Mouse (Mus musculus) kidney, postnatal 0 days (tissue): ENCODE results near the gene Emp3. TPM values are rescaled to one million over a fixed set of nuclear protein-coding genes. Genes with fewer than 3 reads are reported as not detected.

Experiments used
- ATAC-seq: fragments of 200-750 bp; cut with Nextera tagmentation; replicated peaks from 2 replicates; pipeline ENCODE4 v1.8.0; 2017; ENCODE audit warnings: low read depth, moderate number of reproducible peaks, moderate TSS enrichment, moderate library complexity; ENCODE audit not compliant: low FRiP score
- DNase-seq: peaks from one replicate; pipeline ENCODE4 v3.0.0-alpha.2; 2016; ENCODE audit warnings: low spot score
- H3K27ac ChIP-seq: fragments of 300-500 bp; sonication (generic); 2 replicates; pipeline ENCODE4 v1.5.1; 2014; ENCODE audit warnings: mild to moderate bottlenecking
- H3K27me3 ChIP-seq: fragments of 300-500 bp; sonication (generic); 2 replicates; pipeline ENCODE4 v1.6.1; 2014; ENCODE audit warnings: low read length, mixed read lengths; ENCODE audit not compliant: insufficient read depth
- H3K36me3 ChIP-seq: fragments of 300-500 bp; sonication (generic); 2 replicates; pipeline ENCODE4 v1.6.1; 2014; ENCODE audit warnings: low read length, mixed read lengths; ENCODE audit not compliant: insufficient read depth
- H3K4me1 ChIP-seq: fragments of 300-500 bp; sonication (generic); replicated peaks from 2 replicates; pipeline ENCODE4 v1.6.1; 2014; ENCODE audit warnings: antibody characterized with exemption, low read length, mixed read lengths; ENCODE audit not compliant: insufficient read depth
- H3K4me2 ChIP-seq: fragments of 300-500 bp; sonication (generic); 2 replicates; pipeline ENCODE4 v1.6.1; 2014; ENCODE audit warnings: mild to moderate bottlenecking, low read length, moderate library complexity, mixed read lengths
- H3K4me3 ChIP-seq: fragments of 300-500 bp; sonication (generic); replicated peaks from 2 replicates; pipeline ENCODE4 v1.5.1; 2014; ENCODE audit warnings: low read depth, low read length
- H3K9ac ChIP-seq: fragments of 300-500 bp; sonication (generic); 2 replicates; pipeline ENCODE4 v1.6.1; 2014; ENCODE audit warnings: low read depth, low read length
- H3K9me3 ChIP-seq: fragments of 300-500 bp; sonication (generic); replicated peaks from 2 replicates; pipeline ENCODE4 v1.6.1; 2016; ENCODE audit warnings: low read length, inconsistent platforms, mixed read lengths
- CTCF ChIP-seq: IDR thresholded peaks from 2 replicates; pipeline ENCODE4 v1.5.1; 2016; ENCODE audit warnings: antibody characterized with exemption, low read depth, mild to moderate bottlenecking, moderate library complexity
- WGBS: fragments of 180-500 bp; shearing (Covaris S2); extraction: QIAGEN DNeasy Blood & Tissue Kit; methylation state at CpG from one replicate; pipeline ENCODE4 v1.1.7; 2014; 5-methylcytosine and 5-hydroxymethylcytosine counted together
- polyA plus RNA-seq: library from polyadenylated mRNA; unstranded; fragments of >200 nt; fragmentation: Nextera tagmentation; extraction: Ambion mirVana; gene quantifications from 2 replicates; pipeline ENCODE4 v1.2.1, GENCODE M21; 2015

Emp3 gene
- polyA plus RNA-seq, 1 experiment from 2014 or later = 170 TPM

DNA sequence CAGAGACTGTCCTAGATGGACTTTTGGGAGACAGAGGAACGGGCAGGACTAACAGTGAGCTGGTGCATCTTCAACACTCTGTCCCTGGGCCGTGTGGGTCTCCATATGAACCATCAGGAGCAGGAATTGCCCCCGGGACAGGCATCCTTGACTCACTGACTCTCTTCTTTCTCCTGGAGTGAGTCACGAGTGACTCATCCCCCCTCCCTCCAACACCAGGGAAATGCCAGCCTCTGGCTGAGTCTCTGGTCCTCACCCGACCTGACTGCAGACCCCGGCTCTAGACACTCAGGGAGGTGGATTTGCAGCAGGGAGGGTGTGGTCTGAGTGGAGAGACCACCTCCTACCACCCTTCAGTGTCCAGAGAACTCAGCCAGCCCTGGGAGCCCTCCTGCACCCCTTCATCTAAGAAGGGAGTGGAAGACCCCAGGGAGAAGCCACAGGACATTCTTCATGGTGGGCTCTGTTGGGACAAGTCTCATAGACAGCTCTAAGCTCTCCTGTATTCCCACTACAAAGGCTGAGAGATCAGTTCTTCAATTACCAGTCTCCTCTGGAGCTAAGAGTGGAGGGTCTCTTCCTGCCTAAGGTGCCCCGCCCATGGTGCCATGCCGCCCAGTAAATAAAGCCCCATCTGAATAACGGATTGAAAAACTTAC lies 492 bp downstream of the Emp3 start:
- 13% methylated on average over 9 of the region's 9 CpGs for WGBS

GRCm38 (mm10) chr7:45919761-45920160 lies 1.4 kb downstream of the Emp3 start:
- WGBS = 67% methylated on average over 4 of the region's 4 CpGs
- no peak for TF ChIP-seq CTCF
- Histone ChIP-seq H3K27me3 (no peaks in the 10 kb centered on the region), H3K4me3 (peak overlapping the region; percentile 49), H3K27ac (no peak overlapping the region), H3K9me3 (no peaks in the 10 kb centered on the region), H3K4me2 (peak overlapping the region; percentile 64), H3K36me3 (no peaks in the 10 kb centered on the region), H3K9ac (peak overlapping the region; percentile 60; the same call in 1 of the 2 replicates), H3K4me1 (peaks cover 45% of the 10 kb centered on the region)
- no peak for ATAC-seq
- no peak for DNase-seq

More for the DNA sequence above, 492 bp downstream of the Emp3 start:
- Histone ChIP-seq H3K9ac (peak overlapping the region; percentile 60), H3K4me2 (peak overlapping the region; percentile 64), H3K9me3 (no peaks in the 10 kb centered on the region), H3K4me3 (peak overlapping the region; percentile 49), H3K4me1 (peaks cover 45% of the 10 kb centered on the region), H3K27me3 (no peaks in the 10 kb centered on the region), H3K36me3 (no peaks in the 10 kb centered on the region), H3K27ac (peak overlapping the region; percentile 90)
- no peak for TF ChIP-seq CTCF
- no peak for ATAC-seq
- peak; percentile 56 for DNase-seq

- DNase-seq (no peak), ATAC-seq (no peak)
- Histone ChIP-seq H3K9ac (no peak overlapping the region), H3K27me3 (no peaks in the 10 kb centered on the region), H3K9me3 (no peaks in the 10 kb centered on the region), H3K4me3 (no peak overlapping the region), H3K4me2 (peak overlapping the region; percentile 64), H3K27ac (no peak overlapping the region), H3K36me3 (no peaks in the 10 kb centered on the region), H3K4me1 (peaks cover 45% of the 10 kb centered on the region)
- 73% methylated on average over 14 of the region's 14 CpGs for WGBS
- TF ChIP-seq CTCF = peak; percentile 54
Observed at GRCm38 (mm10) chr7:45919083-45919671, 2.0 kb downstream of the Emp3 start.

DNA sequence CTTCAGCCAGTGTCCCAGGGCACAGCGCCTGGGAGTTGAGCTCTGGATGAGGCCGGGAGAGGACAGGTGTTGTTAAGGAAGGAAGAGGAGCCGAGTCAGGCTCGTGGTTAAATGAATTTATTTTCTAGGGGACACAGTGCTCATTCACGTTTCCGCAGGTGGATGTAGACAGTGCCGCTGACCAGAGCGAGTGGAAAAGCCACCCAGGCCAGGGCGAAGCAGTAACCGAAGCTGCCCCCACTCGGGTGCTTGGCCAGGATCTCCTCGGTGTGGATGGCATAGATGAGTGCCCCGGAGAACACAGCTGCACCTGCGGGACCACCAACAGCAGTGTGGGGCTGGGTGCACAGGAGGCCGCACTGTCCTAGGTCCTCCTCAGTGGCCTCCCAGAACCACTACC lies 3.3 kb downstream of the Emp3 start:
- Histone ChIP-seq H3K9ac (no peak overlapping the region), H3K4me1 (peaks cover 45% of the 10 kb centered on the region), H3K9me3 (no peaks in the 10 kb centered on the region), H3K27me3 (no peaks in the 10 kb centered on the region), H3K36me3 (no peaks in the 10 kb centered on the region), H3K27ac (peak overlapping the region; percentile 90), H3K4me2 (no peak overlapping the region; the same call in 1 of the 2 replicates), H3K4me3 (no peak overlapping the region)
- DNase-seq = no peak
- no peak for ATAC-seq
- WGBS = 61% methylated on average over 15 of the region's 15 CpGs
- TF ChIP-seq CTCF = no peak

DNA sequence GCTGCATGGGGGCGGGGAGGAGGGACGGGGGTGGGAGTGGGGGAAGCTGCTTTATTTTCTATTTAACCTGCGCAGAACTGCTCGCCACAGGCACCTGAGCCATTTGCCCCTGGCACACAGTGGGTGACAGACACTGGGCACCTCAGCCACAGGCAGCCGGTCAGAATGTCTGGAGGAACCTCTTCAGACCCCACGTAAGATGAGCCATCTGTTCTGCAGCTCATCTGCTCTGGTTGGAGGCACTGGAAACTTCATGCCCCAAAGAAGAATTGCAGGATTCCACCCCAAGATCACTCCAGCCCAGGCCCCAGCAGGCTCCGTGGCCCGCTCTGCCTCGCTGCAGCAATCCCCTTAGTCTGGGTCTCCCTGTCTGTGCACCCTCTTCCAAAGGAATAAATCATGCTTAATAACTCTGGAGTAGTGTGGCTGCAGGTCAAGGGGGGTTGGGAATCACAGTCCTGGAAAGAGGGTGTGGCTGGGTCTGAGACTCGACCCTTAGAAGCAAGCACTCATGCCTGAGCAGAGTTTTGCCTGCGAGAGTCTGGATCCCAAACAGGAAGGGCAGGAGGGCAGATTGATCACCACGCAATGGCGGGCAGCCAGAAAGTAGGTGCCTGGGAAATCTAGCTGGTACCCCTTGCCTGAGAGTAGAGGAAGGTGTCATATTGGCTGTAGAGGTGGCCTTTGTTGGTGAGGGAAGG lies 4.0 kb downstream of the Emp3 start:
- 7% methylated on average over 13 of the region's 13 CpGs for WGBS
- Histone ChIP-seq H3K4me1 (peaks cover 38% of the 10 kb centered on the region), H3K4me2 (peak overlapping the region; percentile 49), H3K4me3 (0 out of 2 replicates have a peak overlapping the region, but pooled peaks have one; percentile 15), H3K27me3 (no peaks in the 10 kb centered on the region), H3K9me3 (no peaks in the 10 kb centered on the region), H3K27ac (peak overlapping the region; percentile 90), H3K9ac (peak overlapping the region; percentile 59; the same call in 1 of the 2 replicates), H3K36me3 (no peaks in the 10 kb centered on the region)
- DNase-seq (peak; percentile 65), ATAC-seq (peak; percentile 12; the same call in 1 of the 2 replicates)
- TF ChIP-seq CTCF = no peak
